ENCODE assay signal across 7 mouse cellular contexts in the genomic region with DNA sequence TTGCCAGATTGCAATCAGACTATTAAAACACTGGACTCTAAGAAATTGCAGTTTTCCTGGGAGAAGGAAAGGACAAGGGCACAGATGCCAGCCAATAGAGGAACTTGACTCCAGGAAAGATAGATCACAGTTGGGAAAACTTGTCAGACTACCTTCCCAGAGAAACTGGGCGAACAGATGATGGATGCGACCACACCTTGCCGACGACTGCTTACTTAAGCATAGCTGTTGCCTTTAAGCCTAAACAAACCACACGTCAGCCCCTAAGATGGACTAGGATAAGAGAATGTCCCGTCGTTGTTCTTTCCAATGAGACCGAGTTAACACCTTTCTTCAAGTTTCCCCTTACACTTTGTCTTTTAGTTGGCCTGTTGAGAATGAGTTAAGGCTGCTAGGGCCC. TPM values are rescaled to one million over a fixed set of nuclear protein-coding genes. Genes with fewer than 3 reads are reported as not detected.
DNase-seq lines count a peak whose midpoint lies in the region; ATAC-seq and TF ChIP-seq lines count a peak whose summit lies in the region.

No protein-coding gene starts in this region.

- H3K4me1 ChIP-seq in megakaryocyte, embryonic 14.5 days, result peaks cover 77% of the 10 kb centered on the region
- peaks cover 17% of the 10 kb centered on the region for H3K4me1 ChIP-seq in embryonic facial prominence, embryonic 15.5 days
- no peaks in the 10 kb centered on the region for H3K4me1 ChIP-seq in intestine, postnatal 0 days (replicated peaks; ENCODE audit: control insufficient read depth, insufficient read depth, low read length)
- H3K4me1 ChIP-seq in neural tube, embryonic 13.5 days (replicated peaks), result peaks cover 36% of the 10 kb centered on the region

- H3K9ac ChIP-seq in embryonic facial prominence, embryonic 15.5 days, result no peak overlapping the region
- H3K9ac ChIP-seq in intestine, postnatal 0 days (ENCODE audit: low read depth, low read length), result peak overlapping the region; percentile 31; the same call in 1 of the 2 replicates
- peak overlapping the region; percentile 71 for H3K9ac ChIP-seq in neural tube, embryonic 13.5 days

- no peaks in the 10 kb centered on the region for H3K9me3 ChIP-seq in megakaryocyte, embryonic 14.5 days
- no peaks in the 10 kb centered on the region for H3K9me3 ChIP-seq in embryonic facial prominence, embryonic 15.5 days (replicated peaks)
- no peaks in the 10 kb centered on the region for H3K9me3 ChIP-seq in intestine, postnatal 0 days (ENCODE audit: control insufficient read depth)
- no peaks in the 10 kb centered on the region for H3K9me3 ChIP-seq in neural tube, embryonic 13.5 days

- ATAC-seq in megakaryocyte, adult 5-6 weeks (ENCODE audit: poor library complexity, severe bottlenecking), result no peak
- ATAC-seq in embryonic facial prominence, embryonic 15.5 days (ENCODE audit: insufficient number of reproducible peaks, low FRiP score, low TSS enrichment, low read depth), result no peak
- ATAC-seq in intestine, postnatal 0 days, result peak; percentile 16; the same call in 1 of the 2 replicates
- no peak; the same call in none of the 2 replicates for ATAC-seq in neural tube, embryonic 13.5 days (ENCODE audit: low read depth)
- ATAC-seq in inflammation-experienced regulatory T-cells, adult 6 months, result no peak

- peak overlapping the region; percentile 98 for H3K4me3 ChIP-seq in megakaryocyte, embryonic 14.5 days (replicated peaks)
- H3K4me3 ChIP-seq in embryonic facial prominence, embryonic 15.5 days (replicated peaks), result peak overlapping the region; percentile 100
- peak overlapping the region; percentile 98 for H3K4me3 ChIP-seq in intestine, postnatal 0 days (ENCODE audit: low read depth, low read length)
- H3K4me3 ChIP-seq in neural tube, embryonic 13.5 days, result peak overlapping the region; percentile 85

- H3K4me2 ChIP-seq in embryonic facial prominence, embryonic 15.5 days (replicated peaks), result peak overlapping the region; percentile 80
- H3K4me2 ChIP-seq in intestine, postnatal 0 days (replicated peaks; ENCODE audit: low read depth), result peak overlapping the region; percentile 71
- H3K4me2 ChIP-seq in neural tube, embryonic 13.5 days, result peak overlapping the region; percentile 97

- WGBS in embryonic facial prominence, embryonic 15.5 days, result 37% methylated on average over 8 of the region's 8 CpGs
- 16% methylated on average over 8 of the region's 8 CpGs for whole genome bisulfite sequencing in intestine, postnatal 0 days
- 60% methylated on average over 8 of the region's 8 CpGs for WGBS in neural tube, embryonic 13.5 days

- no peak for DNase-seq in retina, postnatal 1 day

- H3K27me3 ChIP-seq in megakaryocyte, embryonic 14.5 days (replicated peaks), result no peaks in the 10 kb centered on the region
- H3K27me3 ChIP-seq in embryonic facial prominence, embryonic 15.5 days, result no peaks in the 10 kb centered on the region
- no peaks in the 10 kb centered on the region for H3K27me3 ChIP-seq in intestine, postnatal 0 days (replicated peaks; ENCODE audit: control insufficient read depth, insufficient read depth, low read length)
- H3K27me3 ChIP-seq in neural tube, embryonic 13.5 days, result no peaks in the 10 kb centered on the region

- peaks cover 32% of the 10 kb centered on the region for H3K36me3 ChIP-seq in megakaryocyte, embryonic 14.5 days (replicated peaks; ENCODE audit: low read length)
- H3K36me3 ChIP-seq in embryonic facial prominence, embryonic 15.5 days, result peaks cover 21% of the 10 kb centered on the region
- H3K36me3 ChIP-seq in intestine, postnatal 0 days (ENCODE audit: control insufficient read depth, insufficient read depth), result peaks cover 15% of the 10 kb centered on the region
- H3K36me3 ChIP-seq in neural tube, embryonic 13.5 days, result peaks cover 18% of the 10 kb centered on the region

- no peak for TF ChIP-seq CTCF in intestine, postnatal 0 days (IDR thresholded peaks at IDR 0.05; ENCODE audit: low read depth)

- peak overlapping the region; percentile 99 for H3K27ac ChIP-seq in embryonic facial prominence, embryonic 15.5 days (replicated peaks)
- peak overlapping the region; percentile 100 for H3K27ac ChIP-seq in intestine, postnatal 0 days (ENCODE audit: low read depth, low read length)
- peak overlapping the region; percentile 94 for H3K27ac ChIP-seq in neural tube, embryonic 13.5 days (replicated peaks)

RNA-seq across cellular contexts. Expression of gene Dcaf12, which starts 0.5 kb away (rescaled TPM):
- polyA plus RNA-seq in megakaryocyte, embryonic 14.5 days (2012; ENCODE audit: insufficient read depth, low replicate concordance), result 21.1 and 26.3 TPM in 2 replicates
- 50.4 and 52.9 TPM in 2 replicates for total RNA-seq in megakaryocyte, adult 5-6 weeks (2015)
- total RNA-seq in megakaryocyte, adult 5-6 weeks (2017), result 46.9 and 51.0 TPM in 2 replicates
- 59.7 and 60.8 TPM in 2 replicates for polyA plus RNA-seq in embryonic facial prominence, embryonic 15.5 days (2015; fragmentation: Nextera tagmentation; extraction: Ambion mirVana)
- 27.0 and 29.1 TPM in 2 replicates for polyA plus RNA-seq in intestine, postnatal 0 days (2015; fragmentation: Nextera tagmentation; extraction: Ambion mirVana)
- polyA plus RNA-seq in neural tube, embryonic 13.5 days (2015; fragmentation: Nextera tagmentation; extraction: Ambion mirVana), result 78.2 and 78.3 TPM in 2 replicates
- polyA plus RNA-seq in inflammation-experienced regulatory T-cells, adult 6 months (2017; shearing (Covaris generic)), result 10 to 100 TPM; 21.6 to 32.7 (median 25.1) TPM

RNA-seq across cellular contexts. Expression of gene Ubap1, which starts 33.6 kb away (rescaled TPM):
- polyA plus RNA-seq in megakaryocyte, embryonic 14.5 days (2012; ENCODE audit: insufficient read depth, low replicate concordance), result 5.1 and 28.5 TPM in 2 replicates
- 49.9 and 51.2 TPM in 2 replicates for total RNA-seq in megakaryocyte, adult 5-6 weeks (2015)
- total RNA-seq in megakaryocyte, adult 5-6 weeks (2017), result 43.6 and 47.6 TPM in 2 replicates
- 54.0 and 54.1 TPM in 2 replicates for polyA plus RNA-seq in embryonic facial prominence, embryonic 15.5 days (2015; fragmentation: Nextera tagmentation; extraction: Ambion mirVana)
- 36.3 and 44.7 TPM in 2 replicates for polyA plus RNA-seq in intestine, postnatal 0 days (2015; fragmentation: Nextera tagmentation; extraction: Ambion mirVana)
- polyA plus RNA-seq in neural tube, embryonic 13.5 days (2015; fragmentation: Nextera tagmentation; extraction: Ambion mirVana), result 72.6 and 85.5 TPM in 2 replicates
- 10 to 100 TPM; 24.2 to 34.2 (median 31.8) TPM for polyA plus RNA-seq in inflammation-experienced regulatory T-cells, adult 6 months (2017; shearing (Covaris generic))

RNA-seq across cellular contexts. Expression of gene Ubap2, which starts 40.2 kb away (rescaled TPM):
- 277 and 564 TPM in 2 replicates for polyA plus RNA-seq in megakaryocyte, embryonic 14.5 days (2012; ENCODE audit: insufficient read depth, low replicate concordance)
- total RNA-seq in megakaryocyte, adult 5-6 weeks (2015), result 26.1 and 35.6 TPM in 2 replicates
- total RNA-seq in megakaryocyte, adult 5-6 weeks (2017), result 11.3 and 12.3 TPM in 2 replicates
- 59.8 and 64.4 TPM in 2 replicates for polyA plus RNA-seq in embryonic facial prominence, embryonic 15.5 days (2015; fragmentation: Nextera tagmentation; extraction: Ambion mirVana)
- 15.3 and 17.7 TPM in 2 replicates for polyA plus RNA-seq in intestine, postnatal 0 days (2015; fragmentation: Nextera tagmentation; extraction: Ambion mirVana)
- polyA plus RNA-seq in neural tube, embryonic 13.5 days (2015; fragmentation: Nextera tagmentation; extraction: Ambion mirVana), result 58.3 and 77.6 TPM in 2 replicates
- polyA plus RNA-seq in inflammation-experienced regulatory T-cells, adult 6 months (2017; shearing (Covaris generic)), result 10 to 100 TPM; 14.9 to 27.8 (median 18.4) TPM
